Mouse (Mus musculus) v-Abl transformed pro-B cells (cell line): Measurements from ENCODE around the gene Zc2hc1b.

Source experiments
- in situ Hi-C, 2 experiments: fragments of 400-800 bp; cut with MboI; formaldehyde crosslinking; loops; one replicate each; pipeline ENCODE4 v1.15.1; 2025; ENCODE audit not compliant: unreplicated experiment in 2 of 2

Zc2hc1b gene

GRCm38 (mm10) chr10:13177973-13178624 lies at the start of gene Zc2hc1b:
Gene Zc2hc1b, minus strand, starts transcription at chr10:13178023.
- in situ Hi-C loops: loop anchor here in 1 of 2 experiments (25.0 kb wide), 2 partner anchors 259 to 1509 kb away; no protein-coding TSS in a partner anchor

GRCm38 (mm10) chr10:13225377-13226063 lies 47.7 kb upstream of the Zc2hc1b start:
- in situ Hi-C loops: no loop called here

GRCm38 (mm10) chr10:13222135-13222534 lies 44.3 kb upstream of the Zc2hc1b start:
- in situ Hi-C loops: no loop called here

GRCm38 (mm10) chr10:13220061-13220460 lies 42.2 kb upstream of the Zc2hc1b start:
- in situ Hi-C loops: no loop called here

- in situ Hi-C loops: no loop called here
Observed at GRCm38 (mm10) chr10:13213956-13214355, 36.1 kb upstream of the Zc2hc1b start.

- in situ Hi-C loops: no loop called here
Observed at GRCm38 (mm10) chr10:13212829-13213228, 35.0 kb upstream of the Zc2hc1b start.

GRCm38 (mm10) chr10:13212326-13212725 lies 34.5 kb upstream of the Zc2hc1b start:
- in situ Hi-C loops: no loop called here

- in situ Hi-C loops: no loop called here
Observed at GRCm38 (mm10) chr10:13209930-13210637, 32.3 kb upstream of the Zc2hc1b start.

- in situ Hi-C loops: no loop called here
Observed at GRCm38 (mm10) chr10:13209506-13209905, 31.7 kb upstream of the Zc2hc1b start.

GRCm38 (mm10) chr10:13209061-13209460 lies 31.2 kb upstream of the Zc2hc1b start:
- in situ Hi-C loops: no loop called here

- in situ Hi-C loops: no loop called here
Observed at GRCm38 (mm10) chr10:13201741-13202293, 24.0 kb upstream of the Zc2hc1b start.

- in situ Hi-C loops: no loop called here
Observed at GRCm38 (mm10) chr10:13200862-13201261, 23.0 kb upstream of the Zc2hc1b start.

- in situ Hi-C loops: loop anchor here in 1 of 2 experiments (10.0 to 25.0 kb wide), 3 partner anchors 238 to 1488 kb away; partner anchors contain the start of genes Adat2 and Pex3
Observed at GRCm38 (mm10) chr10:13199234-13199633, 21.4 kb upstream of the Zc2hc1b start.

GRCm38 (mm10) chr10:13196872-13197507 lies 19.2 kb upstream of the Zc2hc1b start:
- in situ Hi-C loops: loop anchor here in 1 of 2 experiments (10.0 to 25.0 kb wide), 3 partner anchors 240 to 1490 kb away; partner anchors contain the start of genes Adat2 and Pex3

GRCm38 (mm10) chr10:13193496-13193895 lies 15.7 kb upstream of the Zc2hc1b start:
- in situ Hi-C loops: loop anchor here in 1 of 2 experiments (10.0 to 25.0 kb wide), 3 partner anchors 244 to 1494 kb away; partner anchors contain the start of genes Adat2 and Pex3

GRCm38 (mm10) chr10:13192731-13193351 lies 15.0 kb upstream of the Zc2hc1b start, which contains the start of gene Ltv1:
Gene Ltv1, minus strand, starts transcription at chr10:13193168.
- in situ Hi-C loops: loop anchor here in 1 of 2 experiments (10.0 to 25.0 kb wide), 3 partner anchors 244 to 1494 kb away; partner anchors contain the start of genes Adat2 and Pex3

GRCm38 (mm10) chr10:13189881-13190280 lies 12.1 kb upstream of the Zc2hc1b start:
- in situ Hi-C loops: loop anchor here (10.0 to 25.0 kb wide), 3 partner anchors 247 to 1497 kb away; partner anchors contain the start of genes Adat2 (in 2 of the 2) and Pex3 (in 2 of the 2)

GRCm38 (mm10) chr10:13186754-13187153 lies 8.9 kb upstream of the Zc2hc1b start:
- in situ Hi-C loops: loop anchor here (10.0 to 25.0 kb wide), 3 partner anchors 251 to 1501 kb away; partner anchors contain the start of genes Adat2 (in 1 of the 2) and Pex3 (in 1 of the 2)

- in situ Hi-C loops: loop anchor here (10.0 to 25.0 kb wide), 3 partner anchors 253 to 1503 kb away; partner anchors contain the start of genes Adat2 (in 1 of the 2) and Pex3 (in 1 of the 2)
Observed at GRCm38 (mm10) chr10:13184170-13184766, 6.4 kb upstream of the Zc2hc1b start.
